Mouse (Mus musculus) testis, adult 2 months (tissue): ENCODE results near the gene Men1.
A peak's percentile ranks its signal among the peaks of the same experiment; 100 is the strongest.

Experiments
- CTCF ChIP-seq: fragments of 200-500 bp; IDR thresholded peaks from 2 replicates; pipeline ENCODE4 v1.5.1; 2012; ENCODE audit warnings: low read depth, mild to moderate bottlenecking, inconsistent platforms, low read length, moderate library complexity; ENCODE audit not compliant: control insufficient read depth, insufficient read depth, insufficient replicate concordance
- POLR2A ChIP-seq: fragments of 200-500 bp; IDR thresholded peaks from 2 replicates; pipeline ENCODE4 v1.6.1; 2012; ENCODE audit warnings: low read depth, mild to moderate bottlenecking, inconsistent platforms, low read length, moderate library complexity; ENCODE audit not compliant: control insufficient read depth

- TF ChIP-seq CTCF (peak; percentile 9; the same call in 1 of the 2 replicates), POLR2A (no peak)
Measured at GRCm38 (mm10) chr19:6388006-6388405, 53.2 kb downstream of the Men1 start.
